In the genomic region with DNA sequence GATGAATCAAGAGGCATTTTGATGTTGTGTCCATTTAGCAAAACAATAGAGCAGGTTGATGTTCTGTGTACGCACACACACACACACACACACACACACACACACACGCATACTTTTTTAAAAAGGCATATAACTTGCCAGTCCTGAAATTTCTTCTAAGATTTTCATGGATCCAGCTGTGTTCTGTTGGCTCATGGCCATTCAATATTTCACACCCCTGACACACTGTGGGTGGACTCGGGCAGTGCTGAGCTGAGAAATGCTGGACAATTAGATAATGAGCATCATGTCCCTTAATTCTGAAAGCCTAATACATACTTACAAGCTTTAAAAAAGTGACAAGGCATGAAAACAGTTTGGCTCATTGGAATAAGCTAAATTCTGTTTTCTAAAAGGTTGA, we compare ENCODE assay signal across 22 mouse cellular contexts.
"Had no signal": no experiment of that assay in that cellular context is flagged by ENCODE, and none has a peak within 500 bp of the region (broad histone marks: within the 10 kb centered on the region; RNA-seq: fewer than 3 reads in every experiment).

No protein-coding gene starts in this region.

- H3K4me2 ChIP-seq: limb, embryonic 12.5 days; limb, embryonic 15.5 days; liver, embryonic 11.5 days; midbrain, embryonic 13.5 days; neural tube, embryonic 13.5 days had no signal

- ATAC-seq: liver, postnatal 0 days; midbrain, embryonic 13.5 days; midbrain, embryonic 16.5 days had no signal

- DNase-seq: kidney, adult 11 months; kidney, adult 9 months; kidney, postnatal 4 days; left cerebral cortex, postnatal 4 days; liver, postnatal 0 days; lung, postnatal 36 days; retina, postnatal 1 day; right cerebral cortex, postnatal 25 days; spleen, adult 18-20 months; thymus, adult 18-20 months; thymus, postnatal 36 days had no signal

- H3K4me1 ChIP-seq: midbrain, embryonic 10.5 days; midbrain, embryonic 13.5 days; neural tube, embryonic 13.5 days had no signal

- H3K4me3 ChIP-seq: limb, embryonic 12.5 days; limb, embryonic 15.5 days; megakaryocyte, embryonic 14.5 days; midbrain, embryonic 10.5 days; midbrain, embryonic 13.5 days; myocyte; neural tube, embryonic 13.5 days had no signal

- H3K9ac ChIP-seq: limb, embryonic 12.5 days; limb, embryonic 15.5 days; liver, embryonic 14.5 days; liver, postnatal 0 days; midbrain, embryonic 13.5 days; neural tube, embryonic 13.5 days had no signal

- H3K27ac ChIP-seq: kidney, postnatal 0 days; limb, embryonic 12.5 days; limb, embryonic 15.5 days; liver, embryonic 14.5 days; midbrain, embryonic 10.5 days; midbrain, embryonic 13.5 days; neural tube, embryonic 13.5 days had no signal

- H3K27me3 ChIP-seq: limb, embryonic 12.5 days; limb, embryonic 15.5 days; midbrain, embryonic 13.5 days; neural tube, embryonic 13.5 days had no signal

- H3K36me3 ChIP-seq: limb, embryonic 12.5 days; limb, embryonic 15.5 days; midbrain, embryonic 10.5 days; midbrain, embryonic 13.5 days; neural tube, embryonic 13.5 days had no signal

- H3K9me3 ChIP-seq: limb, embryonic 12.5 days; limb, embryonic 15.5 days; megakaryocyte, embryonic 14.5 days; midbrain, embryonic 10.5 days; midbrain, embryonic 13.5 days; neural tube, embryonic 13.5 days had no signal
